Mouse (Mus musculus) hindbrain, embryonic 14.5 days (tissue): ENCODE results near the gene Tmcc2. TPM values are rescaled to one million over a fixed set of nuclear protein-coding genes. Genes with fewer than 3 reads are reported as not detected.
A peak's percentile ranks its signal among the peaks of the same experiment; 100 is the strongest.

ENCODE experiments used
- ATAC-seq: fragments of 200-750 bp; cut with Nextera tagmentation; 2 replicates; pipeline ENCODE4 v1.8.0; 2017; ENCODE audit warnings: moderate number of reproducible peaks, mild to moderate bottlenecking, moderate TSS enrichment, moderate library complexity; ENCODE audit not compliant: low FRiP score
- DNase-seq: peaks from one replicate; pipeline ENCODE4 v3.0.0-alpha.2; 2015; ENCODE audit warnings: low spot score
- H3K27ac ChIP-seq: fragments of 300-500 bp; sonication (generic); 2 replicates; pipeline ENCODE4 v1.5.1; 2014; ENCODE audit warnings: mild to moderate bottlenecking, moderate library complexity
- H3K27me3 ChIP-seq: fragments of 300-500 bp; sonication (generic); 2 replicates; pipeline ENCODE4 v1.6.1; 2014; ENCODE audit warnings: mild to moderate bottlenecking, low read length, mixed read lengths; ENCODE audit not compliant: control insufficient read depth, insufficient read depth
- H3K36me3 ChIP-seq: fragments of 300-500 bp; sonication (generic); replicated peaks from 2 replicates; pipeline ENCODE4 v1.6.1; 2014; ENCODE audit not compliant: control insufficient read depth, insufficient read depth
- H3K4me1 ChIP-seq: fragments of 300-500 bp; sonication (generic); replicated peaks from 2 replicates; pipeline ENCODE4 v1.6.1; 2014; ENCODE audit warnings: antibody characterized with exemption, low read length, mixed read lengths; ENCODE audit not compliant: control insufficient read depth, insufficient read depth
- H3K4me2 ChIP-seq: fragments of 300-500 bp; sonication (generic); replicated peaks from 2 replicates; pipeline ENCODE4 v1.6.1; 2014; ENCODE audit warnings: mild to moderate bottlenecking, moderate library complexity
- H3K4me3 ChIP-seq: fragments of 300-500 bp; sonication (generic); replicated peaks from 2 replicates; pipeline ENCODE4 v1.5.1; 2014; ENCODE audit warnings: mild to moderate bottlenecking, low read length
- H3K9ac ChIP-seq: fragments of 300-500 bp; sonication (generic); 2 replicates; pipeline ENCODE4 v1.6.1; 2014
- H3K9me3 ChIP-seq: fragments of 300-500 bp; sonication (generic); 2 replicates; pipeline ENCODE4 v1.6.1; 2016; ENCODE audit warnings: low read length; ENCODE audit not compliant: control insufficient read depth
- WGBS: fragments of 180-500 bp; shearing (Covaris S2); extraction: QIAGEN DNeasy Blood & Tissue Kit; methylation state at CpG from one replicate; pipeline ENCODE4 v1.1.7; 2014; 5-methylcytosine and 5-hydroxymethylcytosine counted together
- polyA plus RNA-seq: library from polyadenylated mRNA; unstranded; fragments of >200 nt; fragmentation: Nextera tagmentation; extraction: Ambion mirVana; gene quantifications from 2 replicates; pipeline ENCODE4 v1.2.1, GENCODE M21; 2014

The Tmcc2 gene
- polyA plus RNA-seq, 1 experiment from 2014 or later, result 31.0 TPM

- Histone ChIP-seq H3K36me3 (peaks cover 29% of the 10 kb centered on the region), H3K27ac (no peak overlapping the region), H3K9me3 (no peaks in the 10 kb centered on the region), H3K4me2 (no peak overlapping the region), H3K4me1 (peaks cover 42% of the 10 kb centered on the region), H3K9ac (no peak overlapping the region), H3K27me3 (no peaks in the 10 kb centered on the region), H3K4me3 (no peak overlapping the region)
- ATAC-seq, result no peak
- 88% methylated on average over 7 of the region's 7 CpGs for WGBS
- no peak for DNase-seq
Measured at GRCm38 (mm10) chr1:132329656-132330055, 61.4 kb downstream of the Tmcc2 start.

GRCm38 (mm10) chr1:132328565-132328964 lies 62.5 kb downstream of the Tmcc2 start:
- ATAC-seq (no peak), DNase-seq (no peak)
- Histone ChIP-seq H3K4me2 (no peak overlapping the region), H3K4me1 (peaks cover 42% of the 10 kb centered on the region), H3K9ac (no peak overlapping the region), H3K36me3 (peaks cover 29% of the 10 kb centered on the region), H3K27ac (no peak overlapping the region), H3K9me3 (no peaks in the 10 kb centered on the region), H3K4me3 (no peak overlapping the region), H3K27me3 (no peaks in the 10 kb centered on the region)
- 95% methylated on average over 3 of the region's 3 CpGs for WGBS

GRCm38 (mm10) chr1:132327477-132327876 lies 63.6 kb downstream of the Tmcc2 start:
- H3K4me3 ChIP-seq, result no peak overlapping the region
- no peaks in the 10 kb centered on the region for H3K9me3 ChIP-seq
- ATAC-seq (no peak), DNase-seq (no peak)
- H3K27ac ChIP-seq, result peak overlapping the region; percentile 48; the same call in 1 of the 2 replicates
- no peaks in the 10 kb centered on the region for H3K27me3 ChIP-seq
- H3K9ac ChIP-seq, result no peak overlapping the region
- H3K36me3 ChIP-seq, result peaks cover 29% of the 10 kb centered on the region
- H3K4me1 ChIP-seq, result peaks cover 44% of the 10 kb centered on the region
- H3K4me2 ChIP-seq, result no peak overlapping the region
- WGBS, result 75% methylated on average over 17 of the region's 17 CpGs

GRCm38 (mm10) chr1:132326777-132327176 lies 64.3 kb downstream of the Tmcc2 start:
- Histone ChIP-seq H3K4me1 (peaks cover 48% of the 10 kb centered on the region), H3K36me3 (peaks cover 26% of the 10 kb centered on the region), H3K9ac (no peak overlapping the region), H3K4me3 (no peak overlapping the region), H3K27me3 (no peaks in the 10 kb centered on the region), H3K4me2 (no peak overlapping the region), H3K27ac (peak overlapping the region; percentile 52), H3K9me3 (no peaks in the 10 kb centered on the region)
- peak; percentile 26; the same call in 1 of the 2 replicates for ATAC-seq
- WGBS, result 33% methylated on average over 9 of the region's 9 CpGs
- peak; percentile 79 for DNase-seq

GRCm38 (mm10) chr1:132322711-132323542 lies 68.2 kb downstream of the Tmcc2 start:
- peak; percentile 73 for DNase-seq
- 11% methylated on average over 13 of the region's 13 CpGs for WGBS
- Histone ChIP-seq H3K9me3 (no peaks in the 10 kb centered on the region), H3K36me3 (0 out of 2 replicates have a peak, but pooled peaks cover under 1% of the 10 kb centered on the region), H3K4me3 (no peak overlapping the region), H3K27ac (peak overlapping the region; percentile 94), H3K27me3 (no peaks in the 10 kb centered on the region), H3K4me1 (peaks cover 72% of the 10 kb centered on the region), H3K9ac (peak overlapping the region; percentile 55), H3K4me2 (peak overlapping the region; percentile 16; the same call in 1 of the 2 replicates)
- ATAC-seq, result peak; percentile 88

GRCm38 (mm10) chr1:132321821-132322580 lies 69.1 kb downstream of the Tmcc2 start:
- H3K4me1 ChIP-seq, result peaks cover 72% of the 10 kb centered on the region
- peak overlapping the region; percentile 16; the same call in 1 of the 2 replicates for H3K4me2 ChIP-seq
- ATAC-seq, result no peak
- no peaks in the 10 kb centered on the region for H3K27me3 ChIP-seq
- WGBS, result 31% methylated on average over 7 of the region's 7 CpGs
- H3K4me3 ChIP-seq, result no peak overlapping the region
- H3K36me3 ChIP-seq, result no peaks in the 10 kb centered on the region
- peak overlapping the region; percentile 55 for H3K9ac ChIP-seq
- peak; percentile 44 for DNase-seq
- no peaks in the 10 kb centered on the region for H3K9me3 ChIP-seq
- peak overlapping the region; percentile 94 for H3K27ac ChIP-seq

- peak overlapping the region; percentile 18; the same call in 1 of the 2 replicates for H3K9ac ChIP-seq
- peak overlapping the region; percentile 80 for H3K4me2 ChIP-seq
- DNase-seq, result peak; percentile 50
- peaks cover 63% of the 10 kb centered on the region for H3K4me1 ChIP-seq
- no peaks in the 10 kb centered on the region for H3K9me3 ChIP-seq
- no peaks in the 10 kb centered on the region for H3K27me3 ChIP-seq
- ATAC-seq, result no peak; the same call in 1 of the 2 replicates
- no peak overlapping the region for H3K4me3 ChIP-seq
- H3K36me3 ChIP-seq, result no peaks in the 10 kb centered on the region
- 19% methylated on average over 5 of the region's 5 CpGs for WGBS
- peak overlapping the region; percentile 58 for H3K27ac ChIP-seq
Measured at GRCm38 (mm10) chr1:132319242-132319641, 71.8 kb downstream of the Tmcc2 start.

GRCm38 (mm10) chr1:132317894-132318863 lies 72.9 kb downstream of the Tmcc2 start:
- WGBS, result 27% methylated on average over 8 of the region's 8 CpGs
- Histone ChIP-seq H3K9me3 (no peaks in the 10 kb centered on the region), H3K4me1 (peaks cover 54% of the 10 kb centered on the region), H3K36me3 (no peaks in the 10 kb centered on the region), H3K4me3 (peak overlapping the region; percentile 68), H3K27me3 (no peaks in the 10 kb centered on the region), H3K9ac (peak overlapping the region; percentile 76), H3K27ac (peak overlapping the region; percentile 58), H3K4me2 (peak overlapping the region; percentile 80)
- DNase-seq, result no peak
- ATAC-seq, result no peak
